Mouse (Mus musculus): ENCODE results near the gene Urah.
A peak's percentile ranks its signal among the peaks of the same experiment; 100 is the strongest.

Gene Urah

DNA sequence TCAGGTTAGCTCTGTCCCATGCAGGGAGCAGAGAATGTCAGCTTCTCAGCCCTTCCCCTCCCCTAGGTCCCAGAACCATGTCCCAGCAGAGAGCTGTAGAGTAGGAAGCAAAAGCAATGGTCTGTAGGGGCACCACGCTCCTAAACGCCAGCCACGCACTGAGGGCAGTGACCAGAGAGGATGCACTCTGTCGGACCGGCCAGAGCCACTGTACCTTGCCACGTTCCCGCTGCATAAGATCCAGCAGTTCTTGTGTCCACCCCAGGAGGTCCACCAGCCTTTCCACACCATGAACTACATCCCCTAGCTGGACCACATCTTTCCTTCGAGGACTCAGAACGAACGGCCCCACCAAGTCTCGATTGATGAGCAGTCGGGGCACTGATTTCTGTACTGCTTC, 29.9 kb downstream of the Urah start:
- Histone ChIP-seq H3K4me1 (replicated peaks; ENCODE audit: low read depth, low read length) (peaks cover 37% of the 10 kb centered on the region), H3K36me3 (ENCODE audit: insufficient read depth, low read length) (peaks cover 93% of the 10 kb centered on the region), H3K27me3 (ENCODE audit: insufficient read depth, low read length) (no peaks in the 10 kb centered on the region), H3K9me3 (ENCODE audit: low read length) (no peaks in the 10 kb centered on the region), H3K4me3 (replicated peaks; ENCODE audit: low read length) (no peak overlapping the region)
- no peak for TF ChIP-seq NANOG (IDR thresholded peaks at IDR 0.05; ENCODE audit: borderline replicate concordance, low read length)
- TF ChIP-seq CTCF (conservative IDR thresholded peaks at IDR 0.05; ENCODE audit: low read length) = no peak
- TF ChIP-seq POU5F1 (IDR thresholded peaks at IDR 0.05; ENCODE audit: borderline replicate concordance, low read length) = no peak

DNA sequence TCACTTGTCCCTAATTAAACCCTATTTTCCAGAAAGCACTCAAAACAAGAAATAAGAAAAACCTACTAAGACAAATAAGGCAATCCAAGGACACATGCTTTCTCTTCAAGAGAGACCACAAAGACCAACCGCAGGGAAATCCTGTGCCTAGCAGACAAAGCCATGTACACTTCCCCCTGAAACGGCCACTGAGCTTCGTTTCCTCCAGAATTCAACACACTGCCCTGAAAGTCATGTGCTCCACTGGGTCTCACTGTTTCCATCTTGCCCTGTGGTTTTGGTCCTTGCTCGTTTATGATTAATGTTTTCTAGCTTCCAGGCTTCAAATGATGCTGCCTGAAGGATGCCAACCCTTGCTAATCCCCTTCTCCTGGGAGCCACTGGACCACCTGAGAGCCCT, 39.4 kb downstream of the Urah start:
- TF ChIP-seq NANOG (IDR thresholded peaks at IDR 0.05; ENCODE audit: borderline replicate concordance, low read length) (no peak), POU5F1 (IDR thresholded peaks at IDR 0.05; ENCODE audit: borderline replicate concordance, low read length) (no peak), CTCF (conservative IDR thresholded peaks at IDR 0.05; ENCODE audit: low read length) (no peak)
- H3K36me3 ChIP-seq (ENCODE audit: insufficient read depth, low read length) = peaks cover 87% of the 10 kb centered on the region
- no peak overlapping the region for H3K4me3 ChIP-seq (replicated peaks; ENCODE audit: low read length)
- peaks cover 18% of the 10 kb centered on the region for H3K4me1 ChIP-seq (replicated peaks; ENCODE audit: low read depth, low read length)
- H3K9me3 ChIP-seq (ENCODE audit: low read length) = no peaks in the 10 kb centered on the region
- H3K27me3 ChIP-seq (ENCODE audit: insufficient read depth, low read length) = no peaks in the 10 kb centered on the region

DNA sequence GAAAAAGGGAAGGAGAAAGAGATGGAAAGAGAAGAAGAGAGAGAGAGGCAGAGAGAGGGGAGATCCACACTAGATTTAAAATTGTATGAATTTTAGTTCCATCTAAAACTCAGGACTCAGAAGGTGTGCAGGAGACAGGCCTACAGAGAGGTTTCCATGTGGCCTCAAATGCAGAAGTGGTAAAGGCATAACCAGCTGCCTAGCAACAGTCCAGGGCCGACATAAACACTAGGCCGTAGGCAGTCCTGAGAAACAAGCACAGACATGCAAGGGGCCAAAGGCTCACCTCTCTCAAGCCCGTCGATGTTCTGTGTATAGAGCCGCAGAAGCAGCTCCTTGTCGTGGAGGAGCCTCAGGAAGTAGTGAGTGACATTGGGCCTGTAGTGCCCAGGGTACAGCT, 42.5 kb downstream of the Urah start:
- H3K4me3 ChIP-seq (replicated peaks; ENCODE audit: low read length) = no peak overlapping the region

DNA sequence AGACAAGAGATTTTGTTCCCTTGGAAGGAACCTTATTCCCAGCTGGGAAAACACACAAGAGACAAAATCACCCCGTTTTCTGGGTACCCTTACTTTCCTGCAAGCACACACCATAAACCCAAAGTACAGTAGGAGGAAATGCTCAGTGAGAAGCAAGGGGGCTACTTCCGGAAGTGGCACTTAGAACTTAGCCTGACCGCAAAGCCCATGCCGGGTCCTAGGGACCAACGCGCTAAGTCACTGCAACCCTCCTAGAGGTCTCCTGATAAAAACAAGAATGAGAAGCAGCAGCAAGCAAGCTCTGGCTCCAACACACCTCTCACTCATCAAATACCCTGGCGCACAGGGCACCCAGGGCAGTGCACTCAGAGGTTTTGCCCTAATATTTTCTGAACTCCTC, 44.5 kb downstream of the Urah start:
- Histone ChIP-seq H3K36me3 (ENCODE audit: insufficient read depth, low read length) (peaks cover 56% of the 10 kb centered on the region), H3K4me3 (replicated peaks; ENCODE audit: low read length) (no peak overlapping the region), H3K9me3 (ENCODE audit: low read length) (no peaks in the 10 kb centered on the region), H3K4me1 (replicated peaks; ENCODE audit: low read depth, low read length) (peaks cover 48% of the 10 kb centered on the region), H3K27me3 (ENCODE audit: insufficient read depth, low read length) (no peaks in the 10 kb centered on the region)
- TF ChIP-seq POU5F1 (IDR thresholded peaks at IDR 0.05; ENCODE audit: borderline replicate concordance, low read length) (no peak), NANOG (IDR thresholded peaks at IDR 0.05; ENCODE audit: borderline replicate concordance, low read length) (no peak), CTCF (conservative IDR thresholded peaks at IDR 0.05; ENCODE audit: low read length) (no peak)

More for the DNA sequence above, 42.5 kb downstream of the Urah start:
- TF ChIP-seq POU5F1 (IDR thresholded peaks at IDR 0.05; ENCODE audit: borderline replicate concordance, low read length) (no peak), CTCF (conservative IDR thresholded peaks at IDR 0.05; ENCODE audit: low read length) (no peak), NANOG (IDR thresholded peaks at IDR 0.05; ENCODE audit: borderline replicate concordance, low read length) (no peak)
- H3K4me1 ChIP-seq (replicated peaks; ENCODE audit: low read depth, low read length) = peaks cover 31% of the 10 kb centered on the region
- no peaks in the 10 kb centered on the region for H3K9me3 ChIP-seq (ENCODE audit: low read length)
- peaks cover 67% of the 10 kb centered on the region for H3K36me3 ChIP-seq (ENCODE audit: insufficient read depth, low read length)
- H3K27me3 ChIP-seq (ENCODE audit: insufficient read depth, low read length) = no peaks in the 10 kb centered on the region

DNA sequence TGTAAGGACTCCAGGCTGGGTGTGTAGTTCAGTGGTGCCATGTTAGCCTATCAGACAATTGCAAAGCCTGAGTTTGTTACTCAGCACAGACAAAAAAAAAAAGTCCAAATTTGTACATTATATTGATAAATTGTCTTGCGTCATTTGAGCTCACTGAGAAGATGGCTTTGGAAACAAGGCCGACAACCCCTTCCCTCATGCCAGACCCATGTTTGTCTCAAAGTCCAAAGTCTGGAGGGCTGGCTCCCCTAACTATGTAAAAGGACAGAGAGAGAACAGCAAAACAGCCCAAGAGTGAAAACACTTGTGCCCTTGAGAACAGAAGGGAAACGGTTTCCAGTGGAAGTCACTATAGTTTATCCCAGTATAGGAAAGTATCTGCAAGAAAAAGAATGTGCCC, 45.6 kb downstream of the Urah start:
- Histone ChIP-seq H3K36me3 (ENCODE audit: insufficient read depth, low read length) (peaks cover 58% of the 10 kb centered on the region), H3K9me3 (ENCODE audit: low read length) (no peaks in the 10 kb centered on the region), H3K4me1 (replicated peaks; ENCODE audit: low read depth, low read length) (peaks cover 49% of the 10 kb centered on the region), H3K27me3 (ENCODE audit: insufficient read depth, low read length) (no peaks in the 10 kb centered on the region), H3K4me3 (replicated peaks; ENCODE audit: low read length) (peak overlapping the region; percentile 98; the same call in 1 of the 2 replicates)
- TF ChIP-seq POU5F1 (IDR thresholded peaks at IDR 0.05; ENCODE audit: borderline replicate concordance, low read length) (no peak), CTCF (conservative IDR thresholded peaks at IDR 0.05; ENCODE audit: low read length) (no peak), NANOG (IDR thresholded peaks at IDR 0.05; ENCODE audit: borderline replicate concordance, low read length) (no peak)

DNA sequence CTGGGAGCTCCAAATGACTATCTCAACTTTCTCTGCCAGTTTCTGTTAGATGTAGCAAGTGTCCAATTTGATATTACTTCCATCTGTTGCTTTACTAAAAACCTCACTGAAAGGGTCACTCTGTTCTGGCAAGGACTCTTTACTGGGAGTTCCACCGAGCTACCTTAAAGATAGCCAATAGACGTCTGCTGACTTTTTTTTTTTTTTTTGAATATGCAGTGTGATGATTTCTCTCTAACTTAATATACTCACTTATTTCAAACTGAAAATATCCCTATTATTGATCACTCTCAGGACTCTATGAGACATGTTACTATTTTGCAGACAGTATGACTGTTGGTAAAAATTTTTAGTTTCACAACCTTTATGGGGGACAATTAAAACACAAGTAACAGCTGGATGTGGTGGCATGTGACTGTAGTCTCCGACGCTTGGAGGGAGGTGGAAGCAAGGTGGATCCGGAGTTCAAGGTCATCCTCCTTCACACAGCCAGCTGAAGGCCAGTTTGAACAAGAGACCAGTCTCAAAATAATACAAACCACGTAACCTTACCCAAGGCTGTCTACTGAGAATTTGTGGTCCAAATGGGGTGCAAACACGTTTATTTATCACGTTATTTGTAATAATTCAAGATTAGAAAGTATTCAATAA, 46.2 kb downstream of the Urah start:
- H3K36me3 ChIP-seq (ENCODE audit: insufficient read depth, low read length) = peaks cover 58% of the 10 kb centered on the region
- TF ChIP-seq POU5F1 (IDR thresholded peaks at IDR 0.05; ENCODE audit: borderline replicate concordance, low read length) (no peak), NANOG (IDR thresholded peaks at IDR 0.05; ENCODE audit: borderline replicate concordance, low read length) (no peak), CTCF (conservative IDR thresholded peaks at IDR 0.05; ENCODE audit: low read length) (no peak)
- no peaks in the 10 kb centered on the region for H3K27me3 ChIP-seq (ENCODE audit: insufficient read depth, low read length)
- peaks cover 49% of the 10 kb centered on the region for H3K4me1 ChIP-seq (replicated peaks; ENCODE audit: low read depth, low read length)
- no peaks in the 10 kb centered on the region for H3K9me3 ChIP-seq (ENCODE audit: low read length)
- peak overlapping the region; percentile 98 for H3K4me3 ChIP-seq (replicated peaks; ENCODE audit: low read length)

DNA sequence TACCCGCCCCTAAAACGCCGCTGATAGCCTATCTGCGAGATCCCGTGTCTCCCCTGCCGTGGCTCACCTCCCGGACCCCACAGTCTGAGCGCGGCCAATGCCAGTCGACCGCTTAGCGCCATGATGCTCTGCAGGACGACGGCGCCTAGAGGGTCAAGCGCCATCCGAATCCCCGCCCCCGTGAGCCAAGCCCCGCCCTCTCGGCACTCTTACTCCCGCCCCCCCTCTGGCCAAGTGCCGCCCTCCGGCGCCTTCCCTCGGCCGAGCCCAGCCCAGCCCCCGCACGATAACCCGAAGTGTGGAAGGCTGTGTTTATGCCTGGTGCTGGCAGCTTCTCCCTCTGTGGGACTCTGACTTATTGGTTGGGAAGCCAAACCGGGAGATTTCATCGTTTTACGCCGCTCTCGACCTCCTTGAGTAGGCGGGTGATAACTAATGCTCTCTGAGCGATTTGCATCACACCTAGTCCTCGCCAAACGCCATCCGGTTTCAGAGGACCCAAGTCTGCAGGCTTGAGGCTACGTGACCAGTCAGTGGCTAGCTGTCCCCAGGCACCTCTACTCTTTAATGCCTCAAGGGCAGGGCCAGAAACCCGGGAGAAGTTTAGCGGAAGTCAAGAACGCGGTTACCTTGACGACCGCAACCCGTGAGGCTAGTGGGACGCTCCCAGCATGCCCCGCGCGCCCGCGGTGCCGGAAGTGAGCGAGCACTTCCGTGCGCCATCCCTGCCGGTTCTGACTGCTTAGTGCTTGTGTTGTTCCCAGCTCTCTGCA, 47.1 kb downstream of the Urah start, which contains the start of the genes Psmd13 and Sirt3:
Gene Psmd13, plus strand, starts transcription at position 273 of the 773 bp plus-strand sequence.
Gene Sirt3, minus strand, starts transcription at position 614 of the 773 bp plus-strand sequence.
- peaks cover 58% of the 10 kb centered on the region for H3K36me3 ChIP-seq (ENCODE audit: insufficient read depth, low read length)
- H3K4me3 ChIP-seq (replicated peaks; ENCODE audit: low read length) = peak within 1 kb of the TSS; percentile 98
- H3K4me1 ChIP-seq (replicated peaks; ENCODE audit: low read depth, low read length) = peaks cover 49% of the 10 kb centered on the region
- no peaks in the 10 kb centered on the region for H3K9me3 ChIP-seq (ENCODE audit: low read length)
- H3K27me3 ChIP-seq (ENCODE audit: insufficient read depth, low read length) = no peaks in the 10 kb centered on the region
- TF ChIP-seq NANOG (IDR thresholded peaks at IDR 0.05; ENCODE audit: borderline replicate concordance, low read length) = no peak
- TF ChIP-seq CTCF (conservative IDR thresholded peaks at IDR 0.05; ENCODE audit: low read length) = no peak
- no peak for TF ChIP-seq POU5F1 (IDR thresholded peaks at IDR 0.05; ENCODE audit: borderline replicate concordance, low read length)

DNA sequence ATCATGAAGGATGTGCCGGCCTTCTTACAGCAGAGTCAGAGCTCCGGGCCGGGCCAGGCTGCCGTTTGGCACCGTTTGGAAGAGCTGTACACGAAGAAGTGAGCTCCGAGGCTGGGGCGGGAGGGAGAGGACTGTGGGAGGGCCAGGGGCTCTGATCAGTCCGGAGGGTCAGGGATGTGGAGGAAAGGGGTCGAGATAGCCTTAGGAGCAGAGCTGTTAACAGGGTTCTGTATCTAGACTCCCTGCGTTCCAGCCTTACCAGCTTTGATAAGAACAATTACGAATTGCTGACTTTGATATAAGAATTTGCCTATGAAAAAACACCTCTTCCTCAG, 47.6 kb downstream of the Urah start:
- Histone ChIP-seq H3K4me1 (replicated peaks; ENCODE audit: low read depth, low read length) (peaks cover 46% of the 10 kb centered on the region), H3K4me3 (replicated peaks; ENCODE audit: low read length) (peak overlapping the region; percentile 98), H3K36me3 (ENCODE audit: insufficient read depth, low read length) (peaks cover 58% of the 10 kb centered on the region), H3K27me3 (ENCODE audit: insufficient read depth, low read length) (no peaks in the 10 kb centered on the region), H3K9me3 (ENCODE audit: low read length) (no peaks in the 10 kb centered on the region)
- TF ChIP-seq POU5F1 (IDR thresholded peaks at IDR 0.05; ENCODE audit: borderline replicate concordance, low read length) (no peak), NANOG (IDR thresholded peaks at IDR 0.05; ENCODE audit: borderline replicate concordance, low read length) (no peak), CTCF (conservative IDR thresholded peaks at IDR 0.05; ENCODE audit: low read length) (no peak)
